In the genomic region with DNA sequence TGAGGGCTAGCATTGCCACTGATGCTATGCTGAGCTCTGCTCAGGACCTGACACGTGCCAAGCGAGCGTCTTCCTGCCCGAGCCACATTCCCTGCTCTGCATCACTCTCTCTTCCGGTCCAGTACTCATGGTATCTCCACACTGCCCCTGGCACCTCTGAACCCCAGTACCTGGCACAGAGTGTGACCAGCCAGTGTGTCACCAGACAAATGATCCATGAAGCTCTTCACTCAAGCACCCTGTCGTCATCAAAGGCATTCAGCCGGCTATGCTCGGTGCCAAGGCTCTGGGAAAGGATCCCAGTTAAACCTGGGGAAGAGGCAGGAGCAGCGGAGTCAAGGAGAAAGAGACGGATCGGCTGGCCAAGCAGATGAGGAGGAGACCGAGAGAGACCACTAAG, we compare ENCODE assay signal across 9 mouse cellular contexts. TPM values are rescaled to one million over a fixed set of nuclear protein-coding genes. Genes with fewer than 3 reads are reported as not detected.
A peak's percentile ranks its signal among the peaks of the same experiment; 100 is the strongest.
DNase-seq lines count a peak whose midpoint lies in the region; ATAC-seq and TF ChIP-seq lines count a peak whose summit lies in the region.
"Had no signal": no experiment of that assay in that cellular context is flagged by ENCODE, and none has a peak within 500 bp of the region (broad histone marks: within the 10 kb centered on the region; RNA-seq: fewer than 3 reads in every experiment).

No protein-coding gene starts in this region.

- CTCF ChIA-PET in Patski (lab: Charles Lee) = interaction anchor here (1.1 to 1.5 kb wide), 2 partner anchors 11 to 185 kb away, joined by 4 read pairs; no protein-coding TSS in a partner anchor

- ATAC-seq in Patski = peak; percentile 35
- ATAC-seq in liver, postnatal 0 days = no peak

- no peaks in the 10 kb centered on the region for H3K9me3 ChIP-seq in liver, postnatal 0 days (ENCODE audit: low read length)

- TF ChIP-seq CTCF in Patski (IDR thresholded peaks at IDR 0.05) = no peak
- no peak for TF ChIP-seq CTCF in liver, postnatal 0 days (IDR thresholded peaks at IDR 0.05; ENCODE audit: low read depth)

- no peaks in the 10 kb centered on the region for H3K36me3 ChIP-seq in liver, postnatal 0 days (replicated peaks; ENCODE audit: insufficient read depth, low read length)

- H3K9ac ChIP-seq in liver, postnatal 0 days (replicated peaks) = no peak overlapping the region
- H3K9ac ChIP-seq: liver, embryonic 14.5 days had no signal

- H3K4me1 ChIP-seq in liver, postnatal 0 days (ENCODE audit: insufficient read depth) = no peaks in the 10 kb centered on the region; the same call in 1 of the 2 replicates

- DNase-seq in gastrocnemius, adult 18-20 months (ENCODE audit: low spot score) = peak; percentile 51
- DNase-seq in gastrocnemius, postnatal 25 days = no peak
- DNase-seq in Patski (ENCODE audit: low read depth, low spot score) = peak; percentile 56
- peak; percentile 90 for DNase-seq in cerebellum, postnatal 25 days
- peak; percentile 82 for DNase-seq in kidney, adult 9 months
- no peak for DNase-seq in right cerebral cortex, postnatal 25 days
- DNase-seq in liver, postnatal 0 days = no peak
- DNase-seq in frontal cortex, adult 2 months (ENCODE audit: extremely low spot score in 1 of 2, low spot score in 1 of 2) = no peak

- no peak for TF ChIP-seq EP300 in liver, postnatal 0 days (IDR thresholded peaks at IDR 0.05; ENCODE audit: low read depth)

- 75% methylated on average over 12 of the region's 12 CpGs for WGBS in liver, postnatal 0 days (ENCODE audit: insufficient replicate concordance)

- in situ Hi-C loops in Patski (cut with MboI; ENCODE audit: low pct_unique_long_range_greater_than_20kb) = no loop called here

- POLR2A ChIA-PET in Patski (lab: Charles Lee) = no interaction called here

- H3K4me2 ChIP-seq in liver, postnatal 0 days (ENCODE audit: low read depth, low read length) = no peak overlapping the region

- no peak overlapping the region for H3K27ac ChIP-seq in liver, postnatal 0 days (ENCODE audit: low read depth)
- H3K27ac ChIP-seq: liver, embryonic 14.5 days had no signal

- no peaks in the 10 kb centered on the region for H3K27me3 ChIP-seq in Patski
- H3K27me3 ChIP-seq in liver, postnatal 0 days (ENCODE audit: insufficient read depth, low read length) = no peaks in the 10 kb centered on the region

- no peak overlapping the region for H3K4me3 ChIP-seq in liver, postnatal 0 days (ENCODE audit: low read depth, low read length)

RNA-seq across cellular contexts. Expression of a gene that starts 16.1 kb away (rescaled TPM):
- total RNA-seq in gastrocnemius, adult 18-20 months (2021) = 10 to 100 TPM; 21.0 to 29.5 TPM
- total RNA-seq in gastrocnemius, postnatal 25 days (2021) = 10 to 100 TPM in 1 of 2 experiments, 1 to 10 TPM in 1; 6.7 to 15.0 TPM
- 8.1 TPM for polyA plus RNA-seq in Patski (2021)
- polyA plus RNA-seq in liver, postnatal 0 days (2015; fragmentation: Nextera tagmentation; extraction: Ambion mirVana) = 0.12 TPM in 1 of 2 replicates, not detected in the other
- polyA plus RNA-seq in frontal cortex, adult 2 months (2012; rRNA removed) = 31.9 and 34.2 TPM in 2 replicates

Comparison
In these comparisons a context has a peak if more than half of its experiments do, and no peak if none do; other contexts are left out.
1. DNase-seq: peak in gastrocnemius, adult 18-20 months (single experiment), Patski (single experiment), cerebellum, postnatal 25 days (2 of 2) and kidney, adult 9 months (single experiment); none in gastrocnemius, postnatal 25 days (single experiment), right cerebral cortex, postnatal 25 days (single experiment), liver, postnatal 0 days (single experiment) and frontal cortex, adult 2 months (0 of 2).